Mouse (Mus musculus) cortical plate, adult 2 months (tissue): ENCODE results near the gene Dusp10.

Experiments used
- CTCF ChIP-seq: fragments of 200-500 bp; IDR thresholded peaks from 2 replicates; pipeline ENCODE4 v1.5.1; 2011; ENCODE audit warnings: mild to moderate bottlenecking, control low read depth, low read length; ENCODE audit not compliant: insufficient read depth; ENCODE audit errors: extremely low read depth
- POLR2A ChIP-seq: fragments of 200-500 bp; IDR thresholded peaks from 2 replicates; pipeline ENCODE4 v1.6.1; 2011; ENCODE audit warnings: mild to moderate bottlenecking, low read length, control low read depth; ENCODE audit not compliant: insufficient read depth; ENCODE audit errors: extremely low read depth

DNA sequence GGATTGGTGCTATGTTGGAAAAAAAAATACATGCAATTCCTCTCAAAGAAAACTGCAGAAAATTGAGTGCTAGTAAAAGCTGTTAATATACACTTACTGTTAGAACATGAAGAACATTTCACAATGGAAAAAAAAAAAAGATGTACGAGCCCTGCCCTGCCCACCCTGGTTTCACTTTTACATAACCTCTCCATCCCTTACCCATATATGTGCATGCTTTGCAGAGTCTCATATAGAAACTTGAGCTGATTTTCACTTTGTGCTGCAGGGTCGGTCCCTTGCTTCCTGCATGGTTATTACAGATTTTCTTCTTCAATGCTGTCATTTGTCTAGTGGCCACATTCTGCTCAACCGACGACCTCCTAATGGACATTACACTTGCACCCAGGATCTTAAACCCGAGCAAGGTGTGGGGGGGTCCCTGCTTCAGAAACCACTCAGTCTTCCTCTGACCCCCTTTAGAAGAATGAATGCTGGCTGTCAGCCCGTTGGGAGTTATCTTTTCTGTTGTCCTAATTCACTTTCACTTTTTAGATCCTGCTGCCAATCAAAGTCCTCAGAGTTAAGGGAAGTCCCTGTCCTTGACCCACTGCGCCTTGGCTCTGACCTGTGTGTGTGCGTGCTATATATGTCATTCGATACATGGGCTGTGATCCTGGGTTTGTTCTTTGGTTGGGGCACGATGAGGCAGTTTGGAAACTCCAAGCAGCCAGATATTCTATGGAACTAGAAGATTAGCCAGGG is 35.7 kb downstream of the Dusp10 start:
- TF ChIP-seq CTCF: no peak
- no peak for TF ChIP-seq POLR2A
